Mouse (Mus musculus): ENCODE data around the gene Clmn. TPM values are rescaled to one million over a fixed set of nuclear protein-coding genes. Genes with fewer than 3 reads are reported as not detected.
A peak's percentile ranks its signal among the peaks of the same experiment; 100 is the strongest.

Clmn gene
- total and polyA plus RNA-seq, 2 experiments from 2014 or later: 2.2 to 2.4 TPM

GRCm38 (mm10) chr12:104824244-104824906 lies 40.5 kb downstream of the Clmn start:
- H3K27ac ChIP-seq (ENCODE audit: low read depth, low read length): no peak overlapping the region
- DNase-seq (ENCODE audit: low spot score) (peak; percentile 80), ATAC-seq (ENCODE audit: low FRiP score) (no peak)
- H3K9me3 ChIP-seq (ENCODE audit: low read length): no peaks in the 10 kb centered on the region
- no peak overlapping the region for H3K4me2 ChIP-seq (ENCODE audit: low read depth, low read length, poor library complexity, severe bottlenecking)
- H3K9ac ChIP-seq (replicated peaks; ENCODE audit: low read length, poor library complexity, severe bottlenecking): no peak overlapping the region
- WGBS: 80% methylated on average over 12 of the region's 12 CpGs
- no peaks in the 10 kb centered on the region for H3K4me1 ChIP-seq (ENCODE audit: insufficient read depth, low read length)
- H3K4me3 ChIP-seq (ENCODE audit: low read depth, low read length): no peak overlapping the region
- H3K27me3 ChIP-seq (ENCODE audit: insufficient read depth, low read length): no peaks in the 10 kb centered on the region
- no peaks in the 10 kb centered on the region for H3K36me3 ChIP-seq (ENCODE audit: insufficient read depth, low read length)
- no peak for TF ChIP-seq CTCF (IDR thresholded peaks at IDR 0.05)

DNA sequence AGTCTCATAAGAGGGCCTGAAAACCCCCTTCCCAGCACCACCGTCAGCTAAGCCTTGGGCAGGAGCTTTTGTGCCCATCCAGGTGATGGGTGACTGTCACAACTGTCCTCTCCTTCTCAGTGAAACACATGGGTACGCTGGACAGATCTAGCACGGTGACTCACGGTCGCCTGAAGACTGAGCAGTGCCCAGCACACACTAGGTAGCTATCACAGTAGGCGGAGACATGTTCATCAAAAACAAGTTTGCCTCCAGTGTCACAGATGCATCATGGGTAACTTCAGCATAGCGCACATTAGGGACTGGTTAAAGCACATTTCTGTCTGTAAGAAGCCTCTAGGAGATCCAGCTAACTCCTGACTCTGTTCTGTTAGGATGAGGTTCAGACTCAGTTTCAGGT lies 41.2 kb downstream of the Clmn start:
- Histone ChIP-seq H3K4me1 (ENCODE audit: insufficient read depth, low read length) (no peaks in the 10 kb centered on the region), H3K36me3 (ENCODE audit: insufficient read depth, low read length) (no peaks in the 10 kb centered on the region), H3K4me2 (ENCODE audit: low read depth, low read length, poor library complexity, severe bottlenecking) (no peak overlapping the region), H3K9ac (replicated peaks; ENCODE audit: low read length, poor library complexity, severe bottlenecking) (no peak overlapping the region), H3K4me3 (ENCODE audit: low read depth, low read length) (no peak overlapping the region), H3K9me3 (ENCODE audit: low read length) (no peaks in the 10 kb centered on the region), H3K27me3 (ENCODE audit: insufficient read depth, low read length) (no peaks in the 10 kb centered on the region), H3K27ac (ENCODE audit: low read depth, low read length) (no peak overlapping the region)
- 97% methylated on average over 7 of the region's 7 CpGs for WGBS
- TF ChIP-seq CTCF (IDR thresholded peaks at IDR 0.05): no peak
- no peak for DNase-seq (ENCODE audit: low spot score)
- ATAC-seq (ENCODE audit: low FRiP score): no peak

GRCm38 (mm10) chr12:104822838-104823599 lies 41.9 kb downstream of the Clmn start:
- peak; percentile 22 for TF ChIP-seq CTCF (IDR thresholded peaks at IDR 0.05)
- no peaks in the 10 kb centered on the region for H3K36me3 ChIP-seq (ENCODE audit: insufficient read depth, low read length)
- ATAC-seq (ENCODE audit: low FRiP score) (no peak), DNase-seq (ENCODE audit: low spot score) (no peak)
- no peaks in the 10 kb centered on the region for H3K4me1 ChIP-seq (ENCODE audit: insufficient read depth, low read length)
- H3K9me3 ChIP-seq (ENCODE audit: low read length): no peaks in the 10 kb centered on the region
- H3K4me3 ChIP-seq (ENCODE audit: low read depth, low read length): no peak overlapping the region
- no peaks in the 10 kb centered on the region for H3K27me3 ChIP-seq (ENCODE audit: insufficient read depth, low read length)
- H3K4me2 ChIP-seq (ENCODE audit: low read depth, low read length, poor library complexity, severe bottlenecking): no peak overlapping the region
- H3K27ac ChIP-seq (ENCODE audit: low read depth, low read length): no peak overlapping the region
- WGBS: 94% methylated on average over 10 of the region's 10 CpGs
- H3K9ac ChIP-seq (replicated peaks; ENCODE audit: low read length, poor library complexity, severe bottlenecking): no peak overlapping the region

DNA sequence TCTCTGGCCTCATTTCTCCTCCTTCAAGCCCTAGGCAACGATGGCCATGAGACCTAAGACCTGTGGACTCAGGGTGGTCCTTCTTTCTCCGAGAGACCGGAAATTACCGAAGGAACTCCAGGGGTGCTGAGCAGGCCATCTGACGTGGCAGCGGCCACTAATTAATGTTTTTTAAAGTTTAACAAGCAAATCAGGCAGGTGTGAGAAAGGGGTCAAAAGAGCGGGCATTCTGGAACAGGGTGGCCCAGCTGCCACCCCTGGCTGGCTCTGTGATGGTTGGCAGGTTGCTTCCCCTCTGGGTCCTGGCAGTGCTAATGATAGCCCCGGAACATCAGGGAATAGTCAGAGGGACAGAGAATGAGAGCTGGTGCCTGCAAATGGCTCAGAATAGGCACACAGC lies 42.7 kb downstream of the Clmn start:
- Histone ChIP-seq H3K4me1 (ENCODE audit: insufficient read depth, low read length) (no peaks in the 10 kb centered on the region), H3K4me2 (ENCODE audit: low read depth, low read length, poor library complexity, severe bottlenecking) (no peak overlapping the region), H3K4me3 (ENCODE audit: low read depth, low read length) (no peak overlapping the region), H3K36me3 (ENCODE audit: insufficient read depth, low read length) (no peaks in the 10 kb centered on the region), H3K9ac (replicated peaks; ENCODE audit: low read length, poor library complexity, severe bottlenecking) (no peak overlapping the region), H3K27ac (ENCODE audit: low read depth, low read length) (no peak overlapping the region), H3K9me3 (ENCODE audit: low read length) (no peaks in the 10 kb centered on the region), H3K27me3 (ENCODE audit: insufficient read depth, low read length) (no peaks in the 10 kb centered on the region)
- no peak for TF ChIP-seq CTCF (IDR thresholded peaks at IDR 0.05)
- DNase-seq (ENCODE audit: low spot score) (no peak), ATAC-seq (ENCODE audit: low FRiP score) (no peak)
- WGBS: 74% methylated on average over 8 of the region's 8 CpGs

DNA sequence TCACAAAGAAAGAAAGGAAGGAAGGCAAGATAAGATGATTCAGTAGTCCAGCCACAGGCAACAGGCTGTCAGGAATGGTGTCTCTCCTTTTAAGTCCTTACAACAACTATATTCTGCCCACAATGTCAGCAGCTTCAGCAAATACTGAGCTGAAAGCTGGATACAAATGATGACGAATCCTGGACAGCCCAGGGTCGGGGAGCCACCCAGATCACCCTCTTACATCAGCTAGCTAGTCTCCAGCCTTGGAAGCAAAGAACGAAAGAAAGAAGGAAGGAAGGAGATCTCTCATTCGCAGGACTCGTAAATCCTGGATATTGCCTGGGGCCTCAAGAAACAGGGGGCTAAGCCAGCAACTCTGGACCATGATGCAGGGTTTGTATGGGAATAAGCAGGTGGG lies 44.8 kb downstream of the Clmn start:
- TF ChIP-seq CTCF (IDR thresholded peaks at IDR 0.05): no peak
- Histone ChIP-seq H3K4me1 (ENCODE audit: insufficient read depth, low read length) (no peaks in the 10 kb centered on the region), H3K27me3 (ENCODE audit: insufficient read depth, low read length) (no peaks in the 10 kb centered on the region), H3K9ac (replicated peaks; ENCODE audit: low read length, poor library complexity, severe bottlenecking) (no peak overlapping the region), H3K4me3 (ENCODE audit: low read depth, low read length) (no peak overlapping the region), H3K9me3 (ENCODE audit: low read length) (no peaks in the 10 kb centered on the region), H3K4me2 (ENCODE audit: low read depth, low read length, poor library complexity, severe bottlenecking) (no peak overlapping the region), H3K27ac (ENCODE audit: low read depth, low read length) (no peak overlapping the region), H3K36me3 (ENCODE audit: insufficient read depth, low read length) (no peaks in the 10 kb centered on the region)
- WGBS: 80% methylated on average over 5 of the region's 5 CpGs
- ATAC-seq (ENCODE audit: low FRiP score) (no peak), DNase-seq (ENCODE audit: low spot score) (no peak)

DNA sequence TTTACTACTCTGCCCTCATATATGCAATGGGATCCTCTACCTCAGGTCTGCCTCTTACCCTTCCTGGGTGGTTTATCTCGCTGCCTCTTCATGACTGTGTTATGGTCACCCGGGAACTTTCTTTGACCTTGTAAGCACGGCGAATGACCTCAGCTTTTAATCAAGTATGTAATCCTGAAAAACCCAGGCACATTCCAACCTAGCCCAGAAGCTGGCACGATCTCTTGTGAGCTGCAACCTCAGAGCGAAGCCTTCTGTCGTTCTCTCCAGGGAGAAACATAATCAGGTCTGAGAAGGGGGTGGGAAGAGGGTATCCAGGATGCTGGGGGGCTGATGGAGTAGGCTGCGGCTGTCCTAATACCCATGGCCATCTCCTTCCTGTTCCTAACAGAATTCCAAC lies 45.8 kb downstream of the Clmn start:
- no peak for TF ChIP-seq CTCF (IDR thresholded peaks at IDR 0.05)
- H3K27me3 ChIP-seq (ENCODE audit: insufficient read depth, low read length): no peaks in the 10 kb centered on the region
- H3K4me1 ChIP-seq (ENCODE audit: insufficient read depth, low read length): no peaks in the 10 kb centered on the region
- no peaks in the 10 kb centered on the region for H3K36me3 ChIP-seq (ENCODE audit: insufficient read depth, low read length)
- DNase-seq (ENCODE audit: low spot score): no peak
- no peak overlapping the region for H3K4me2 ChIP-seq (ENCODE audit: low read depth, low read length, poor library complexity, severe bottlenecking)
- H3K9ac ChIP-seq (replicated peaks; ENCODE audit: low read length, poor library complexity, severe bottlenecking): no peak overlapping the region
- no peaks in the 10 kb centered on the region for H3K9me3 ChIP-seq (ENCODE audit: low read length)
- no peak overlapping the region for H3K4me3 ChIP-seq (ENCODE audit: low read depth, low read length)
- no peak for ATAC-seq (ENCODE audit: low FRiP score)
- WGBS: 43% methylated on average over 8 of the region's 8 CpGs
- H3K27ac ChIP-seq (ENCODE audit: low read depth, low read length): no peak overlapping the region
